Mouse (Mus musculus): ENCODE results near the gene March1.
"Not testable (repeated sequence)": the region's sequence is repeated elsewhere in the genome, so short reads cannot be mapped to it uniquely, and the experiment has no call there.

The March1 gene

DNA sequence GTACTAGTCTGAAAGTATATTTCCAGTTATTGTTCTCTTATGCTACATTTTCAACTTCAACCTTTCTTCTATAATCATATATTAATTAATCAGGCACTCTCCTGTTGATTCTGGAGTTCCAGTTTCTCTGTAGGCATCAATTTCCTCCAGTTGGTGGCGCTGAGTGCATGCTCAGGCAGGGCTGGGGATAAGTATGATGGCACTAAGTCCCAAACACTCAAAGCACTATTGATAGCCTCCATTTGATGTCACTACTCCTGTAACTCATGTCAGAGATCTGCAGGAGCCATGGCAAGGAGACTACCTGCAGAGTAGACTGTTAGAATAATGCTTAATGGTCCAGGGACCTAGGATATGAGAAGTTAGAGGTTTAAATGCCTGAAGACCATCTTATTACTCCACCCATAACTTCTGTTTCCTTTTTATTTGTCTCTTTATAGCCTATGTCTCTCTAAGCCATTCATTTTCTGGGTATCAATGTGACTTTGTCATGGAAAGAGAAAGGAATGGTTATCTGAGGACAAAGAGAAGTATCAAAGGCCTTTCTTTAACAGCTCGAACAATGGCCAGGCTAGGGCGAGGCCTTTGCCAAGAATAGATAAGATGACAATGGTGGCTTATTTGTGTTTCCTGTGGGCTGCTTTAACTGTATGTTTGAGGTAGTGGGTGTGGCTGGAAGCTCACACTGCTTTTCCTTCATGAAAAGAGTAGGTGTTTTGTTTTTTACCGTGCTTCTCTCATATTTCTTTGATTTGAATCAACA lies 705.5 kb downstream of the March1 start:
- DNase-seq (ENCODE audit: low read depth): no peak

- DNase-seq (ENCODE audit: low read depth): no peak
These were observed 708.7 kb downstream of the March1 start for GRCm38 (mm10) chr8:66326396-66326795.

GRCm38 (mm10) chr8:66332206-66332605 lies 714.5 kb downstream of the March1 start:
- DNase-seq (ENCODE audit: low read depth): no peak

DNA sequence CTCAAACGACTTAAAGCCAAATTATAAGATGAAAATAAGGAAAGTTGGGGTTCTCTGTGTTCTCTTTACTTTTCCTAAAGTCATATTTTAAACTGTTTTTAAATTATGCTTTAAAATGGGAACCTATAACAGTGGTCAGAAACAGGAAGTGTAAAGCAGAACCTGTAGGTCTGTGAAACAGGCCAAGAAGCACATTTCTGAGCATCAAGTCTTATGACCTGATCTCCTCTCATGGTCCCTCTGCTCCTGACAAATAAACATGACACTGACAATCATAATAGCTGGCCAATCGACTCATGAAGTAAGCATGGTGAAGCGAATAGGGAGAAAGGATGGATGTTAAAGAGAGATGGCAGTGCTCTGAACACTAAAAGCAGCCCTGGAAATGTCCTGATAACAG lies 716.6 kb downstream of the March1 start:
- no peak for DNase-seq (ENCODE audit: low read depth)

GRCm38 (mm10) chr8:66339551-66339950 lies 721.9 kb downstream of the March1 start:
- DNase-seq (ENCODE audit: low read depth): no peak

GRCm38 (mm10) chr8:66342928-66343327 lies 725.2 kb downstream of the March1 start:
- no peak for DNase-seq (ENCODE audit: low read depth)

GRCm38 (mm10) chr8:66362882-66363801 lies 745.4 kb downstream of the March1 start:
- no peak for DNase-seq (ENCODE audit: low read depth)

DNA sequence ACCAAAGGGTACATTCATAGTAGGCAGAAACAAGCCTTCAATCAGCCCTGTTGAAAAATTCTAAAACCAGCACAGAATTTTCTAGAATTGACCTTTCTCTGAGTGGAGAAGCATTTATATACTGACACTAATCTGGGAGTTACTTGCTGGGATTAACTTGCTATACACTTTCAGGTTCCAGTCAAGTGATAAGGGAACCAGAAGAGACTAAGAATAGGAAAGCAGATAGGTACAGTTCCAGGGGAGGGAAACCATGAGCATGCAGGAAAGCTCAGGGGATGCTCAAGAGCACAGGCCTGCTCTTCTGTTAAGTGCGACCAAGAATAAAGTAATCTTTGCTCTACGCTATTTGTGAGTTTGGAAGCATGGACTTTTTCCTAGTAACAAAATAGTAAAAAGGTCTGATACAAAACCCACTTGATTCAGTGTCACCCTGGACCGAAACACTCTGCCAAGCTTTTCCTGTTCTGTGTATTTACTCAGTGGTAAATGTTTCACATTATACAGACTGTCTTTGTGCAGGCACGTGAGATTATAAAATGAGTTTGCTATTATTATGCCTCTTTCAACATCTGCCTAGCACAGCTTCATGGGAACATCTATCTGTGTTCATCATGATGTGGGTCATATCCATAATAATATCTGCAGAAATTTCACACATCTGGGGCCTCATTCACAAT lies 766.1 kb downstream of the March1 start:
- no peak for DNase-seq (ENCODE audit: low read depth)

GRCm38 (mm10) chr8:66386008-66386407 lies 768.3 kb downstream of the March1 start:
- DNase-seq (ENCODE audit: low read depth): no peak

DNA sequence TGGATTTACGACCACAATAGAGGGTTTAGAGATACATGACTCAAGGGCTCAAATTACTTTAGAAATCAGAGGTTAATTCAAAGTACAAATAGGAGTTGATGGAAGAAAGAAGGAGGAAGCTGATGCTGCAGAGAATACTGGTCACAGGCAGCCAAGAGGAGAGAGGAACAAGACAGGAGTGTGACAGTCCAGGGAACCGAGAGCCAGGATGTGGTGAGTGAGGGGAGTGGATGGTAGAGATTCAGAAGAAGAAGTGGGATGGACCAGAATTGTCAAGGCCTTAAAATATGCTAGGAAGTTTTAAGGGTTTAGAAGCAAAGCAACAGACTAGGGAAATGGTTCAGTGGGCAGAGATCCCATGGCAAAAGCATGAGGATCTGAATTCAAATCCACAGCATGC lies 771.0 kb downstream of the March1 start:
- DNase-seq (ENCODE audit: low read depth): no peak

DNA sequence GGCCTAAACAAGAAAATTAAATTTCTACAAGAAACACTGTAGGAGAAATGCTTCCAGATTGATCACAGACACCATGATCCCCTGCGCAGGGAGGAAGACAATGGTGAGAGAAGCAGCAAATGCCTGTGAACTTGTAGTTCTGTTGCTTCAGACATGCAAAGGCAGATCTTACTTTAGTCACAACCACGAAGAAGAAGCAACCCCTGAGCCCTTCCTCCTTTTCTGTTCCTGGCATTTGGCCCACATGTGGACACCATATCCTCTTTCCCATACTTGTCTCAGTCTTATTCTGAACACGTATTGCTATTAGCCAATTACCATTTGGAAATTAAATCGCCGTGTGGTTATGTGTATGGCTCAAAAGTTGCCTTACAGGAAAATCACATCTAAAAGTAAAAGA lies 773.9 kb downstream of the March1 start:
- DNase-seq (ENCODE audit: low read depth): no peak

DNA sequence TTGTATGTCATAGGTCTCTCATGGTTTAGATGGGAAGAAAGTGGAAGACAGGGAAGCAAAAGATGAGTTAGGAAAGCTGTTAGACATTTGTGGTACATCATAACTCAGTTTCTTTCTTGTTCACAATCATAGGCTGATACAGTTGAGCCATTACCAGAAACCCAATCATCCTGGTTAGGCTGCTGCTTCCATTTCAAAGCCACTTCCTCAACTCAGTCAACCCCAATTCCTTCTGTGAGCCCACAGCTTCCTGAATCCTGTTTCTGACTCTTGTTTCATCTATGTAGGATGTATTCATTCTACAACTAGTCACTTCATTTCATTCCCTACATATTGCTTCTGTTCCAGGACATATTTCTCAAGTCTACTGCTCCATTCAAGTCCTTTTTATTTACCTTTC lies 775.2 kb downstream of the March1 start:
- no peak for DNase-seq (ENCODE audit: low read depth)

DNA sequence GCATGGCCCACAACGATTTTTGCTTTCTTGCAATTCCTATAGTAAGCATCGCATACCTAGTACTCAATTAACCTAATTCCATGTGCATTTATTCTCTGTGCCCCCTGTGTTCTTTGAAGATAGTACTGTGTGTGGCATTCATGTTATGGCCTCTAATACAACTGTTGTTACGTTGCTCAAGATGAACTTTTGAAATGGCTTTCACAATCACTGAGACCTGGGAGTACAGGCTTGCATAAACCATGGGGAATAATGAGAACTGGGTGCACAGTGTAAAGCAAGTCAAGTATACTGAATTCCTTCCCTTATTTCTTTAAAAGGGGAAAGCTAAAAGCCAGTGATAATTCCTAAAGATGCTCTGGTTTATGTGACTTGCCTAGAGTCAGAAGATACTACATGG lies 776.4 kb downstream of the March1 start:
- DNase-seq (ENCODE audit: low read depth): no peak

DNA sequence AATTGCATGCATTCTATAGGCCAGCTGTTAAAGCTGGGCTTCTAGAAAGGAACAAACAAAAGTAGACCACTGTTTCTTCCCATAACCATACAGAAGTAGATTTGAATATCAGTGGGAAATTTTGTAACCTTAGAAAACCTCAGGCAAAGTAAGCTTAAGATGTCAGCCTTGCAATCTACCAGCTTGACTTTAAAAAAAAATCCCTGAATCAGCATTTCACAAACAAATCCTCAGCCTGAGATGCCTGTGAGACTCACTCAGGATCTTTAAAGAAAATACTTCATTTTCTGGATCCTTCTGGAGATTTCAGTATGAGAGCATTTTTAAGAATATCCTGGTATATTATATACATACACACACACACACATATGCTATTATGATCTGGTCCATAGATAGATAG lies 780.1 kb downstream of the March1 start:
- no peak for DNase-seq (ENCODE audit: low read depth)

GRCm38 (mm10) chr8:66400050-66400449 lies 782.4 kb downstream of the March1 start:
- no peak for DNase-seq (ENCODE audit: low read depth)

GRCm38 (mm10) chr8:66404711-66405414 lies 787.2 kb downstream of the March1 start:
- no peak for DNase-seq (ENCODE audit: low read depth)

DNA sequence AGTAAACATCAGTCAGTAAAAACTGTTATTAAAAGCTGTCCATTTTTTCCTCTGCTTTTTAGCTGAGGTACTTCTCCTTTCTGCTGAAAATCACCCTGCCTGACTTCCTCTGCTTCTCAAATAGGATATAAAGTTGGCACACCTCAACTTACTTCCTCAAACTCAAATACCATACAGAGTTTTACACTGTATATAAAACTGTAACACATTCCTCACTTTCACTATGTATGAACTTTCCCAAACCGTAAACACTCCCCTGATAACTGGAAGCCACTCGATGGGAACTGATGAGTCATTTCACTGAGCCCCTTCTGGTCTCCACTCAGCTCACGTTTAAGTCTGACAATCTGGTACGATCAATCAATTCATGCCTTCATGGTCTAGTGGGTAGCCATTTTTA lies 788.1 kb downstream of the March1 start:
- DNase-seq (ENCODE audit: low read depth): not testable (repeated sequence)

DNA sequence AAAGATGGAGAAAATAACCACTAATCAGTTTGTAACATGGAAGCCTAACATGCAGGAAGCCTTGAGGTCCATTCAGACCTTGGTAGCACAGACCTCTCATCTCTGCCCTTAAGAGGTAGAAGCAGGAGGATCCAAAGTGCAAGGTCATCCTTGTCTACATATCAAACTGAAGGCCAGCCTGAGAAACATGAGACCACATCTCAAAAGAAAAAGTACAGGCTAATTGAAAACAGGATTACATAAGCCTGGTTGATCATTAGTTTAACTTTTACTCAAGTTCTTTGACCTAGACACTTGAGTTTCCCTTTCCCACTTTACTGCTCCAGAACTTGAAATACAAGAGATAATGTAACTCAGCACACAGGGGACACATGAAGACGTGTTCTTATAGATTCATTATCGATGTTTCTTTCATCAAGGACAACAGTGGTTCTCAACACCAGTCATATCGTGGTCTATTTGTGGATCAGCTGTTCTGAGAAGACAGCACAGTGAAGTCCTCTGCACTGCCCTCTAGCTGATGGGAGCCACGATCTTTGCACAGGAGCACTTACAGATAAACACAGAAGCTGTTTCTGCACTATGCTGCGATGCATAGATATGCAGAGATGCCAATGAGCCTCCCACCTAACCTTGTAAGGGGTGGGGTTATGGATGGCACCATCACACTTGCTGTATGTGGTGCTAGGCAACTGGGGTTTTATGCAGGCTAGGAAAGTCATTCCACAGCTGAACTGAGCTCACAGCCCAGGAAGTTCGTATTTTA lies 789.1 kb downstream of the March1 start:
- DNase-seq (ENCODE audit: low read depth): no peak

GRCm38 (mm10) chr8:66410080-66410615 lies 792.4 kb downstream of the March1 start:
- DNase-seq (ENCODE audit: low read depth): no peak

DNA sequence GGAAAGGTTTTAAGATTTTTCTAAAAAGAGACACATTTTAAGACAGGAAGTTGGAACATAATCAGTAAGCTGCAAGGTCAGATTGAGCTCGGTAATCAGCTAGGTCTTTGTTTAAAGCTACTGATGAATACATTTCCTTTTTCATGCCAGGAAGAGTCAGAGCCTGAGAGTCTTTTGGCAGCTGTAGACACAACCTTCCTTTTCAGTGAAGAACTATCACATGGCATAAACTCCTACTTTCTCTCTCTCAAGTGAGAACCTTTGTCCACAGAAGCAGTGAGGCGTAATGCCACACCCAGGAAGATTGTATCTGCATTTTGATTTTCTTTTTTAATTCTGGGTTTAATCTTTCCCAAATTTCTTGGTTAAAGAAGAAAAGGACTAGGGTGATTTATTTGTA lies 795.4 kb downstream of the March1 start:
- DNase-seq (ENCODE audit: low read depth): no peak

DNA sequence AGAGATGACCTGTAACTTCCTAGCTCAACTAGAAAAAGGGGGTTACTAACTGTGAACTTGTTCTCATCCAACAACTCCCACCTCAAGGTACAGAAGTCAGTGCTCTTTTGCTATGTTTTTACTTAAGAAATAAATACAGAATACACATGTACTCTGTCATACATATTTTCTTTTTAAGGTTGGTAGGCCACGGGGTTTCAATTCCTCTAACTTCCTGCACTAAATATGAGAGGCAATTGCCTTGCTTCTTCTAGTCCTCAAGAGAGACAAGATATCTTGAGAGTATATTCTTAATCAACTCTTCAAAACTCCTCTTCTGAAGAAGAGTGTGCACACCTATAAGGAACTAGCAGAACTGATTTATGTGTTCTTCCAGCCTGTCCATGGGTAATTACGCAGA lies 797.5 kb downstream of the March1 start:
- DNase-seq (ENCODE audit: low read depth): no peak

Data from induced T-regulatory cell, adult 2 months (primary cell).